Mouse (Mus musculus): ENCODE data around the gene Mbnl2.

Gene Mbnl2

DNA sequence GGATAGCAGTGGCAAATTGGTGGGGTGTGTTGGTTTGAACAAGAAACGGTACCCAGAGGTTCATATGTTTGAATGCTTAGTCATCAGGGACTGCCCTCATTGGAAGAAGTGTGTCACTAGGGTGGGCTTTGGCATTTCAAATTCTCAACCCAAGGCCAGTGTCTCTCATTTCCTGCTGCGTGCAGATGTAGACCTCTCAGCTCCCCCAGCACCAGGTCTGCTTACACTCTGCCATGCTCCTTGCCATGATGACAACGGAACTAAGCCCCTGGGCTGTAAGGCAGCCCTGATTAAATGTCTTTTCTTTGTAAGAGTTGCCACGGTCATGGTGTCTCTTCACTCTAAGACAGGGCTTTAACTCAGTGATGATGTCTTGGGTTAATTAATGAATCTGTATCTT, 69.2 kb downstream of the Mbnl2 start:
- no peak for TF ChIP-seq GATA4 (IDR thresholded peaks at IDR 0.05; ENCODE audit: insufficient replicate concordance, low read length)

DNA sequence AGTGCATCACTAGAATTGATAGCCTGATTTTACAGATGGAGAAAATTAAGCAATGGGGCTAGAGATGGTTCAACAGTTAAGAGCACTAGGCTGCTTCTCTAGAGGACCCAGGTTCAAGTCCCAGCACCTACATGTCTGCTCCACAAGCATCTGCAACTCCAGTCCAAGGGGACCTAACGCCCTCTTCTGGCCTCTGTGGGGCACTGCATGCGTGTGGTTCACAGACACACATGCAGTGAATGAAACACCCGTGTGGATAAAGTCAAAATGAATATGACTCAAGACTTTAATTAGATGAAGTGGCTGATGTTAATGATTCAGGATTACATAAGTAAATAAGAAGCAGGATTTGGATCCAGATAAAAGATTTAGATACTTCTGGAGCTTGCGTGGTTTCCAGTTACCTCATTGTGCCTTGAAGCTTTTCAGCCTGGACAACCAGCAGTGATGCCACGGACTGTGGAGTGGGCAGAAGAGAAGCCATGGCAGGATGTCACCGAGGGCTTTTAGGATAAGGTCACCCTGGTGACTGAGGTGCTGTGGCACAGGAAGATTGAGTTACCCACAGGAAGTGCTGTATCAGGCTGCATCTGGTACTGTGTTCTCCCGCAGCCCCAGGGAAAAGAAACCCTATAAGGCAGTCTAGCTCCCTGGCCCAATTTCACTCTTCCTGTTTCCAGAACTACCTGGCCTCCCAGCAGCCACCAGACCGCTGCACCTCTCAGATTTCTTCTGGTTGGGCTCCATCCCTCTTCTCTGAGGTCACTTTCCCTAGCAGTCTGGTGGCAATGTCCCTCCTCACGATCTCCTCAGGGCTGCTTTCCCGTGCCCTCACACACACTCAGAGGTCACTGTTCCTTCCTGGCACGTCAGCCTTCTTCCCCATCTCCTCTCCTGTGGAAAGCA, 72.2 kb downstream of the Mbnl2 start:
- peak; percentile 4; the same call in 1 of the 2 replicates for TF ChIP-seq GATA4 (IDR thresholded peaks at IDR 0.05; ENCODE audit: insufficient replicate concordance, low read length)

DNA sequence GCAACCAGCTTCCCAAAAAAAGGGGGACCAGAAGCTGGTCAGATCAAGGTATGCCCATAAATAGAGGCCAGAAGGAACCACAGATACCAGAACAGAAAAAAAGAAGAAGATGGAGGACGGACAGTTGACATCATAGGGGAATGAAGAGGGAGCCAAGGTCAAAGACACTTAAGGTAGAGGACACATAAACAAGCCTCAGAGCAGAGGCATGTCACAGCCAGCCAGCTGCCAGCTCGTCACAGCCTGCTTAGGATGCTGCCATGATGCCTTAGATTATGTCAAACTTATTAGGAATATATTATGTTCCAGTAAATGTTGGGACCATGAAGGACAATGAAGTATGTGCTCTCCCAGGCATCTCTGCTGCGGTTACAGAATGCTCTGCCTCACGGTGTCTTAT, 73.9 kb downstream of the Mbnl2 start:
- no peak for TF ChIP-seq GATA4 (IDR thresholded peaks at IDR 0.05; ENCODE audit: insufficient replicate concordance, low read length)

DNA sequence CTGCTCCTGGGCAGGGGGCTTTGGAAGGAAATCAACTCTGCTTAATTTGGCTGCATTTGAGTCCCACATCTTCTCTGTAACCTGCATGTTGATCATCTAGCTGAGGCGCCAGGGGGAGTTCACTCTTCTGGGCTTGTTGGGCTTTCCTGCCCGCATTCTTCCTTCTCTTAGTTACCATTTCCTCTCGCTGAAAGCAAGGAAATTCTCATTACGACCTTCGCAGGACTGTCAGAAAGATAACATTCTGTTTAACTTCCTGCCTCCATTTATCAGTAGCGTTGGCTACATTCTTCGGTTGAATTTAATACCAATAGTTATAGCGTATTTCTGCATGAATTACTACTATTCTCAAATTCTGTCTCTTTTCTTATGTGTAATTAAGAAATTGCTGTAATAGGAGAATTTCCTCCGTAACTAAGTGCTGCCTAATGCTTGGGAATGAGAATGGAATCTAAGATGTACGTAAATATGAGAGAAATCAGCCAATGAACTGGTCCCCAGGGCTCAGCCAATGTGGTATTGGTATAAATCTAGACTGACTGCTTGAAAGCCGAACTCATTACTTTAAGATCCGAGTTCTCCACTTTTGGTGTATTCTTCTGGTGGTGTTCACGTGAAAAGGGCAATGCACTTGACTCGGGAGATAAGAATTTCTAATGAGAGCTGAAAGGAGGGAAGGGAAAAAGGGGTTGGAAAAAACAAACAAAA, 76.8 kb downstream of the Mbnl2 start:
- peak; percentile 91 for TF ChIP-seq GATA4 (IDR thresholded peaks at IDR 0.05; ENCODE audit: insufficient replicate concordance, low read length)

DNA sequence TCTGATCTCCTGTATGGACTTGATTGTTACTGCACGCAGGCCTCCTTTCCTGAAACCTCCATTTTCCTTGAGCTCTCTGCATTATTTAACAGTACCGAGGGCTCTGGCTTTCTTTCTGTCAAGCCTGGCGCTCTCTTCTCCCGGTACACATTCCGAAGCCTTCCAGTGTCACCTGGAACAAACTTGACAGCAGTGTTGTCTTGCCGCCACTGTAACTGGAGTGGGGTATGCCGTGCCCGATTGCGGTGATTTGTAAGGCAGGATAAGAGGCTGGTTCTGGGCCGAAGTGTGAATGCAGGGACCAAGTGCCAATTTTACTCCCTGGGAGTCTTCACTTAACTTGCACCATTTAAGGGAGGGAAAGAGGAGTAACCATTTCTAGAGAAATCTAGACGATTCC, 77.7 kb downstream of the Mbnl2 start:
- TF ChIP-seq GATA4 (IDR thresholded peaks at IDR 0.05; ENCODE audit: insufficient replicate concordance, low read length) = no peak

DNA sequence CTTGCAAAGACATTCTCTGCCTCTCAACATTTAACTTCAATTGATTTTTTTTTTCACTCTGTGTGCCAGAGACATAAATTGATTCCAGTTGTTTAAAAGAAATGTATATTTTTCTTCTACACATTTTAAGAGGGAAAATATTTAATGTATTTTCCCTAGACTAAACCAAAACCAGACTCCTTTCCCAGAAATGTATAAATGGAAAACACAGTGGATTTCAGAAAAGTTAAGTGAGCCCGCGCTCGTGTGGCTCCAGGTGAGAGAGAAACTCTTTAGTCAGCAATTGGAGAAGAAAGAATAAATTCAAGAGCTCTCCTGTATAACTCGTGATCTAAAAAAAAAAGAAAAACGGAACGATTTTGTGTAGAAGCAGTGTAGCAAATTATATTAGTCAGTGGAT, 79.1 kb downstream of the Mbnl2 start:
- TF ChIP-seq GATA4 (IDR thresholded peaks at IDR 0.05; ENCODE audit: insufficient replicate concordance, low read length) = no peak

DNA sequence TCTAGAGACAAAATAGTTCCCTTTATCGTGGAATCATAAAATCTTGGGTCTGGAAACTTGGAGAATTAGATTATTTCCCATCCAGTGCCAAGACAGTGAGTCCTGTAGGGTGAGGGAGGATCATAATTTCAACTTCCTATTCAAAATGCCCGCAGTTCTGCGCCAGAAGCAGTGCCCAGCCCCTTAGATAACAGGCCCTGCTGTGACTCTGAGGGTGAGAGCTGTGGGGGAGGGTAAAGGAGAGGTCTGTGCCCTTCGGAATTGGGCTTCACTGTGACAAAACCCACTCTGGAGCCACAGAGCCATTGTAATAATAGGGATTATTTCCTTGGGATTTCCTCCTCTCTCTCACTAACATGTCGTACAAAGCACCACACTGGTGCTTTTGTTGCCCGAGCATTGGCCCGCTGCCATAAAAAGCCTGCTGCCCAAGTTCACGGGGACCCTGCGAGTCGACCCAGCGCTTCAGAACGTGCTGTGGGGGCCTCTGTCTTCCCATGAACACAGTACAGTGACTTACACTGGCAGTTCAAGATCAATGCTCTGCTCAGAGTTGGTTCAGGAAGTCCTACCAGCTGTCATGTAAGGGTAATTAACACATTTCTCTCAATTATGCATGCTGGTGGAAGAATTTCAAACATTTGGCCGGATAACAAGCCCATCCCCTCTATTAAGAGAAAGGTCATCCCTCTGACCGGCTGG, 79.7 kb downstream of the Mbnl2 start:
- 0 out of 2 replicates have a peak, but pooled peaks have one; percentile 21 for TF ChIP-seq GATA4 (IDR thresholded peaks at IDR 0.05; ENCODE audit: insufficient replicate concordance, low read length)

DNA sequence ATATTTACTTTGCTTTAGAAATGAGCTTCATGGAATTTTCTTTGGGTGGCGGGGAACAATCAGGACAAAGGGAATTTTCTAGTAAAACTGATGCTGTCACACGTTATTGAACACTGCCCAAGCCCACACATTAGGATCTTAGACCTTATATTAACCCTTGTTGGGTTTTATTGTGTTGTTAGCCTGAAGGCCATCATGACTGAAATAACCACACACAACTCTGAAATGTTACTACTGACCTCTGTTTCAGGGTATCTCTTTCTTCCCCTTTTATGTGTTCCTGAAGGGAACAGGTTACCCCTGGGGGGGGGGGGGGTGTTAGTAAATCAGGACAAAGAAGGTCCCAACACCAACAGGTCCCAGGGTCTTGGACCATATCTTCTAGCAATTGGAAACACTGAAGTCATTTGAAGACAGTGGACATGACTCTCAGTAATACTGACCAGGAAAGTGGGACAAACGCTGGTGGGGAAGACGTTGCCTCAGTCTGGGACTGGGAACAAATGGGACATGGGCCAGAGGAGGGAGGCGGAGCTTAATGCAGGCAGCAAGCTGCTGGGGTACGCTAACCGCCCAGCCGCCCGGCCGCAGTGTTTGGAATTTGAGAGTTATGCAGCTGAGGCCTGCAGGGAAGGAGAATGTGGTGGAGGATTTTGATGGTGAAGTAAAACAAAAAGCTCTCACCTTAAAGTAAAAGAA, 80.4 kb downstream of the Mbnl2 start:
- TF ChIP-seq GATA4 (IDR thresholded peaks at IDR 0.05; ENCODE audit: insufficient replicate concordance, low read length) = no peak

DNA sequence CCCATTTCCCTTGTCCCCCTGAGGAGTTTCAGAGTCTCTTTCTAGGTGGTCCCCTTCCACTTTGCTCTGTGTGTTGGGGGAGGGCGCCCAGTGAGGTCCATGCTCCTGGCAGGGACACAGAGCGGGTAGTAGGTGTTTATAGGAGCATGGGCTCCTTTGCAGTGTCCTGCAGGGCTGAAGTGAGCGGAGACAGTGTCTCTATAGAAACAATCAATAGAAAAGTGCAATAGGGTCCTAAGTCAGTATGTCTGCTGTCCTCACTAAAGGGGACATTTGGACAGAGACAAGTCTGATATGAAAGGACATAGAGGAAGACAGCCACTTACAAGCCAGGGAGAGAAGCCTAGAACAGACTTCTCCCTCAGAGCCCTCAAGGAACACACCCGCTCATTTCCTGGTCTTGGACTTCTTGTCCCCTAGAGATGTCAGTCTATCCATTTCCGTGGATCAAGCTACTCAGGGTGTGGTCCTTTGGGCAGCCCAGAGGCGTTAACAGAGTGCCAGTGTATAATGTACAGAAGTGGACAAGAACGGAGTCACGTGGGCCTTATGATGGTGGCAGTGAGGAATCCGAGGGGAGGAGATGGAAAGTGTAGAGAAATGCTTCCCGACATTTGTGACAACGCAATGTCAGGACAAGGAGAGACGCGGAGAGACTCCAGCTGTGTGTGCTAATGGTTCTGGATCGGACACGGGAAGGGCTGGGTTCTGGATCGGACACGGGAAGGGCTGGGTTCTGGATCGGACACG, 82.0 kb downstream of the Mbnl2 start:
- no peak for TF ChIP-seq GATA4 (IDR thresholded peaks at IDR 0.05; ENCODE audit: insufficient replicate concordance, low read length)

DNA sequence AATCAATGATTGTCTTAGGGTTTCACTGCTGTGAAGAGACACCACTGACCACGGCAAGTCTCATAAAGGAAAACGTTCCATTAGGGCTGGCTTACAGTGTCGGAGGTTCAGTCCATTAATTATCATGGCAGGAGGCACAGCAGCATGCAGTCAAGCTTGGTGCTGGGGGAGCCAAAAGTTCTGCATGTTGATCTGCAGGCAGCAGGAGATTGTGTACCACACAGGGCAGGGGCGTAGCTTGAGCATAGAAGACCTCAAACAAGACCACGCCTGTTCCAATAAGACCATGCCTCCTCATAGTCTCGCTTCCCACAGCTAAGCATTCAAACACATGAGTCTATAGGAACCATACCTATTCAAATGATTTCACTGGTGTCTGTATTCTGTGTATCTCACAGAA, 85.7 kb downstream of the Mbnl2 start:
- no peak for TF ChIP-seq GATA4 (IDR thresholded peaks at IDR 0.05; ENCODE audit: insufficient replicate concordance, low read length)

DNA sequence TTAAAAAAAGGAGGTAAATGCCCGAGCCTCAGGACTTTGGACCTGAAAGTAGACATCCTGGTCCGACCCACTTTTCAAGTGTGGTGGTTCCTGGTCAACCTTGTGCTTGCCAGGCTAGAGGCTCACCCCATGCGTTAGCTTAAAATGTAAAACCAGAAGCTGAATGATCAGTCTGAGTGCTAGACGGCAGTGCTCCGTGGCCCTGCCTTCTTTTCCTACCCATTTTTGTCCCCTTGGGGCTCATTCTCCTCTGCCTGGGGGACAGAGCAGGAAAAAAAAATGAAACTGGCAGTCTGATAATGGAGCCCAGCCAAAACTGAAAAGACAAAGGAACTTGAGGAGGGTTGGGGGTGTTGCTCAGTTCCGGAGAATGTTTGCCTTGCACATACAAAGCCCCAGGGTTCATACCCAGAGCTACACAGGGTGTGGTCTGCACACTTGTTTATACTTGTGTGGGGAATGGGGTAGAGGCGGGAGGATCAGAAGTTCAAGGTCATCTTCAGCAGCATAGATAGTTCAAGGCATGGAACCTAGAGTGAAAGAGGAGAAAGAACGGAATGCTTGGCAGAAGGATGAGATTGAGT, 87.0 kb downstream of the Mbnl2 start:
- TF ChIP-seq GATA4 (IDR thresholded peaks at IDR 0.05; ENCODE audit: insufficient replicate concordance, low read length) = no peak

DNA sequence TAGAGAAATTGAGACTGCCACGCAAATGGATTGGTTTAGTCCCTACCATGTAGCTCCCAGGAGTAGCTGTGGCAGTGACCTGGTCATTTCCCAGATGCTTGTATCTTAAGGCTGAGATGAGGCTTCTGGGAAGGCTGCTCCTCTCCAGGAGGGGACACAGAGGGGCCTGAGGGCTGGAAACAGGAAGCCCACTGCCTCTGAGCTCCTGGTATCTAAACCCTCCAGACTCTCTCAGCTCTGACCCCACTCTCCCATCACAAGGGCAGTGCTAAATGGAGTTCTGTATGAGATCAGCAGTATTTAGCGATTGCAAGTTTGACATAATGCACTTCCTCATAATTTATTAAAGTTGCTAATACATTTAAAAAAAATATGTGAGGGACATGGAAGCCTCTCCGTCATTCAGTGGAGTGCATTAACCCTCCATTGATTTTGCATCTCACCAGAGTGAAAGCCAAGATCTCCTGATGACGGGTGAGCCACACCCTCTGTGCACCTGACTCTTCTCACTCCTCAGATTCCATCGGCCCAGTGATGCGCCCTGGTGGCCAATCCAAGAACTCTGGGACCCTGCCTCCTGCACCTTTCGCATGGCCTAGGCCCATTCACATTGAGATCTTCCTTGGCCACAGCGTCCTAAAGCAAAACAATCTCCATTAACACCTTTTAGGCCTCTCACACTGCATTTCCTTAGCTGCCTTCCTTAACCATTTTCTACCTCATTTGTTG, 87.8 kb downstream of the Mbnl2 start:
- TF ChIP-seq GATA4 (IDR thresholded peaks at IDR 0.05; ENCODE audit: insufficient replicate concordance, low read length) = no peak

DNA sequence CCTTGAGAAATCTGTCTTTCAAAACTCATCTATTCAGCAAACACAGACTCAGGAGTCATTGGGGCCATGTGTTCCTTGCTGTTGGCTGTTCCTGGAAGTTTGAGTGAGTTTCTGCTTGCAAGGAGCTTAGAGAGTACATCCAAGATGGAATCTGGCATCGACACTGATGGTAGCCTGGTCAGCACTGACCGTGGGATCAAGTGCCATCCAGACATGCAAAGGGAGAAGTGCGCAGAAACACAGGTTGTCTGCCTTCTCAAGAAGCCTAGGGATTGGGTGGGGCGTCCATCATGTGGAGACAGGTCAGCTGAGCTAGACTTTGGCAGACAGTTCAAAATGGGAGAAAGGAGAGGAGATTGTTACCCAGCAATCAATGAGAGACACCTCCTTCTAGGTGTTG, 89.6 kb downstream of the Mbnl2 start:
- TF ChIP-seq GATA4 (IDR thresholded peaks at IDR 0.05; ENCODE audit: insufficient replicate concordance, low read length) = no peak
